Mouse (Mus musculus) liver, embryonic 14.5 days (tissue): ENCODE results near the gene Gemin2. TPM values are rescaled to one million over a fixed set of nuclear protein-coding genes. Genes with fewer than 3 reads are reported as not detected.

Experiments used
- ATAC-seq: fragments of 200-750 bp; cut with Nextera tagmentation; 2 replicates; pipeline ENCODE4 v1.8.0; 2017; ENCODE audit warnings: moderate number of reproducible peaks, mild to moderate bottlenecking, moderate library complexity; ENCODE audit not compliant: insufficient read depth
- DNase-seq, 3 experiments: peaks; one replicate each; pipeline ENCODE4 v3.0.0-alpha.2; 2012 to 2013; ENCODE audit warnings: low read depth in 3 of 3, low spot score in 3 of 3
- H3K27ac ChIP-seq: fragments of 300-500 bp; sonication (generic); 2 replicates; pipeline ENCODE4 v1.5.1; 2014; ENCODE audit warnings: moderate library complexity, mild to moderate bottlenecking, control low read depth, inconsistent platforms
- H3K27me3 ChIP-seq: fragments of 300-500 bp; sonication (generic); 2 replicates; pipeline ENCODE4 v1.6.1; 2014; ENCODE audit warnings: mild to moderate bottlenecking, low read length, moderate library complexity; ENCODE audit not compliant: control insufficient read depth, insufficient read depth
- H3K36me3 ChIP-seq: fragments of 300-500 bp; sonication (generic); replicated peaks from 2 replicates; pipeline ENCODE4 v1.6.1; 2014; ENCODE audit warnings: low read depth; ENCODE audit not compliant: control insufficient read depth, insufficient read depth
- H3K4me1 ChIP-seq, 2 experiments: fragments of 200-500 bp in 1 of 2; fragments of 300-500 bp in 1 of 2; sonication (generic) in 1 of 2; replicated peaks; 2 replicates each; pipeline ENCODE4 v1.6.1; 2012 to 2014; ENCODE audit warnings: antibody characterized with exemption in 1 of 2, inconsistent platforms in 1 of 2, low read length in 1 of 2; ENCODE audit not compliant: control insufficient read depth in 2 of 2, insufficient read depth in 2 of 2
- H3K4me2 ChIP-seq: fragments of 300-500 bp; sonication (generic); 2 replicates; pipeline ENCODE4 v1.6.1; 2014; ENCODE audit warnings: low read depth, mild to moderate bottlenecking, control low read depth, moderate library complexity
- H3K4me3 ChIP-seq, 2 experiments: fragments of 200-500 bp in 1 of 2; fragments of 300-500 bp in 1 of 2; sonication (generic) in 1 of 2; 2 replicates each; pipeline ENCODE4 v1.5.1; 2012 to 2014; ENCODE audit warnings: low read depth in 2 of 2, low read length in 2 of 2, mild to moderate bottlenecking in 2 of 2, control low read depth in 1 of 2, inconsistent platforms in 1 of 2, moderate library complexity in 1 of 2; ENCODE audit not compliant: insufficient read depth in 1 of 2
- H3K9ac ChIP-seq: fragments of 300-500 bp; sonication (generic); replicated peaks from 2 replicates; pipeline ENCODE4 v1.6.1; 2014; ENCODE audit warnings: mild to moderate bottlenecking, control low read depth, moderate library complexity
- H3K9me3 ChIP-seq: fragments of 300-500 bp; sonication (generic); 2 replicates; pipeline ENCODE4 v1.6.1; 2016; ENCODE audit warnings: low read length, mixed read lengths; ENCODE audit not compliant: control insufficient read depth
- CTCF ChIP-seq: IDR thresholded peaks from 2 replicates; pipeline ENCODE4 v1.5.1; 2016; ENCODE audit warnings: antibody characterized with exemption, low read depth, control low read depth
- EP300 ChIP-seq: IDR thresholded peaks from 2 replicates; pipeline ENCODE4 v1.6.1; 2016; ENCODE audit warnings: antibody characterized with exemption, low read depth
- WGBS: fragments of 180-500 bp; shearing (Covaris S2); extraction: QIAGEN DNeasy Blood & Tissue Kit; methylation state at CpG from one replicate; pipeline ENCODE4 v1.1.7; 2014; ENCODE audit not compliant: insufficient replicate concordance; 5-methylcytosine and 5-hydroxymethylcytosine counted together
- polyA plus RNA-seq, 2 experiments: library from polyadenylated mRNA; depleted of rRNA in 1 of 2; stranded (reverse) in 1 of 2; unstranded in 1 of 2; fragments of >200 nt; fragmentation: Nextera tagmentation in 1 of 2; extraction: Ambion mirVana in 1 of 2; gene quantifications; 2 replicates each; pipeline versions ENCODE4 v1.2.1 to v1.2.3; 2012 to 2014

Gemin2 gene
- polyA plus RNA-seq, 2 experiments, result 10.2 to 14.5 TPM

- 10% methylated on average over 7 of the region's 7 CpGs for WGBS
- Histone ChIP-seq H3K4me3 (no peak overlapping the region), H3K4me1 (peaks cover 0 to 7% of the 10 kb centered on the region in 2 experiments; a peak in 2 of 4 replicates), H3K9ac (no peak overlapping the region), H3K9me3 (no peaks in the 10 kb centered on the region), H3K27ac (peak overlapping the region; percentile 12), H3K27me3 (no peaks in the 10 kb centered on the region), H3K36me3 (peaks cover 22% of the 10 kb centered on the region), H3K4me2 (no peak overlapping the region)
- TF ChIP-seq CTCF, result no peak
- no peak for TF ChIP-seq EP300
- ATAC-seq, result peak; percentile 54
- no peak for DNase-seq
Observed at GRCm38 (mm10) chr12:59040851-59041250, 27.7 kb downstream of the Gemin2 start.

GRCm38 (mm10) chr12:59052470-59052869 is 39.3 kb downstream of the Gemin2 start:
- Histone ChIP-seq H3K27ac (no peak overlapping the region), H3K9me3 (no peaks in the 10 kb centered on the region), H3K4me3 (no peak overlapping the region), H3K4me2 (no peak overlapping the region), H3K9ac (no peak overlapping the region), H3K27me3 (no peaks in the 10 kb centered on the region), H3K36me3 (peaks cover 30% of the 10 kb centered on the region), H3K4me1 (peaks cover 13 to 21% of the 10 kb centered on the region in 2 experiments)
- no peak for ATAC-seq
- WGBS, result 54% methylated on average over 3 of the region's 3 CpGs
- no peak for DNase-seq
- TF ChIP-seq CTCF, result no peak
- TF ChIP-seq EP300, result no peak

GRCm38 (mm10) chr12:59053166-59053565 is 40.0 kb downstream of the Gemin2 start:
- H3K4me2 ChIP-seq, result peak overlapping the region; percentile 28
- 28% methylated on average over 5 of the region's 5 CpGs for WGBS
- TF ChIP-seq CTCF (no peak), EP300 (peak; percentile 68)
- no peaks in the 10 kb centered on the region for H3K27me3 ChIP-seq
- H3K36me3 ChIP-seq, result peaks cover 24% of the 10 kb centered on the region
- no peak overlapping the region for H3K4me3 ChIP-seq
- H3K9me3 ChIP-seq, result no peaks in the 10 kb centered on the region
- peaks cover 13 to 21% of the 10 kb centered on the region in 2 experiments for H3K4me1 ChIP-seq
- peak; percentile 83 for ATAC-seq
- H3K27ac ChIP-seq, result peak overlapping the region; percentile 42
- 0 out of 2 replicates have a peak overlapping the region, but pooled peaks have one; percentile 13 for H3K9ac ChIP-seq
- peak in 1 of 3 experiments; percentile 43 for DNase-seq

GRCm38 (mm10) chr12:59053976-59054375 is 40.8 kb downstream of the Gemin2 start:
- no peak overlapping the region for H3K4me2 ChIP-seq
- no peak for ATAC-seq

GRCm38 (mm10) chr12:59055196-59055850 is 42.1 kb downstream of the Gemin2 start:
- Histone ChIP-seq H3K4me2 (no peak overlapping the region), H3K27me3 (no peaks in the 10 kb centered on the region), H3K4me3 (no peak overlapping the region), H3K9me3 (no peaks in the 10 kb centered on the region), H3K9ac (no peak overlapping the region), H3K36me3 (peaks cover 18% of the 10 kb centered on the region; the same call in 1 of the 2 replicates), H3K4me1 (peaks cover 16 to 29% of the 10 kb centered on the region in 2 experiments), H3K27ac (no peak overlapping the region)
- no peak for DNase-seq
- ATAC-seq, result no peak
- TF ChIP-seq EP300 (no peak), CTCF (no peak)
- WGBS, result 54% methylated on average over 4 of the region's 4 CpGs

More at GRCm38 (mm10) chr12:59053976-59054375, 40.8 kb downstream of the Gemin2 start:
- TF ChIP-seq CTCF (no peak), EP300 (no peak)
- Histone ChIP-seq H3K4me3 (no peak overlapping the region), H3K9me3 (no peaks in the 10 kb centered on the region), H3K9ac (no peak overlapping the region), H3K27ac (no peak overlapping the region), H3K36me3 (peaks cover 23% of the 10 kb centered on the region), H3K4me1 (peaks cover 13 to 21% of the 10 kb centered on the region in 2 experiments), H3K27me3 (no peaks in the 10 kb centered on the region)
- DNase-seq, result no peak
